Mouse (Mus musculus) limb, embryonic 14.5 days (tissue): ENCODE results near the gene Atp2b2. TPM values are rescaled to one million over a fixed set of nuclear protein-coding genes. Genes with fewer than 3 reads are reported as not detected.

Experiments used
- ATAC-seq: fragments of 200-750 bp; cut with Nextera tagmentation; 2 replicates; pipeline ENCODE4 v1.8.0; 2017; ENCODE audit warnings: low read depth, moderate number of reproducible peaks, moderate TSS enrichment; ENCODE audit not compliant: low FRiP score
- DNase-seq: peaks from one replicate; pipeline ENCODE4 v3.0.0-alpha.2; 2015; ENCODE audit warnings: low spot score
- H3K27ac ChIP-seq: fragments of 300-500 bp; sonication (generic); replicated peaks from 2 replicates; pipeline ENCODE4 v1.5.1; 2014; ENCODE audit warnings: low read depth, mild to moderate bottlenecking, low read length, moderate library complexity, mixed read lengths
- H3K27me3 ChIP-seq: fragments of 300-500 bp; sonication (generic); 2 replicates; pipeline ENCODE4 v1.6.1; 2014; ENCODE audit warnings: low read length, mixed read lengths; ENCODE audit not compliant: control insufficient read depth, insufficient read depth
- H3K36me3 ChIP-seq: fragments of 300-500 bp; sonication (generic); 2 replicates; pipeline ENCODE4 v1.6.1; 2014; ENCODE audit warnings: mild to moderate bottlenecking, low read length, moderate library complexity, mixed read lengths; ENCODE audit not compliant: control insufficient read depth, insufficient read depth
- H3K4me1 ChIP-seq: fragments of 300-500 bp; sonication (generic); 2 replicates; pipeline ENCODE4 v1.6.1; 2014; ENCODE audit warnings: antibody characterized with exemption, low read length, mixed read lengths; ENCODE audit not compliant: control insufficient read depth, insufficient read depth
- H3K4me2 ChIP-seq: fragments of 300-500 bp; sonication (generic); replicated peaks from 2 replicates; pipeline ENCODE4 v1.6.1; 2014; ENCODE audit warnings: low read depth, mild to moderate bottlenecking, low read length, moderate library complexity; ENCODE audit not compliant: severe bottlenecking
- H3K4me3 ChIP-seq: fragments of 300-500 bp; sonication (generic); replicated peaks from 2 replicates; pipeline ENCODE4 v1.5.1; 2014; ENCODE audit warnings: low read length
- H3K9ac ChIP-seq: fragments of 300-500 bp; sonication (generic); 2 replicates; pipeline ENCODE4 v1.6.1; 2014; ENCODE audit warnings: mild to moderate bottlenecking, low read depth, low read length, moderate library complexity; ENCODE audit not compliant: severe bottlenecking
- H3K9me3 ChIP-seq: fragments of 300-500 bp; sonication (generic); 2 replicates; pipeline ENCODE4 v1.6.1; 2016; ENCODE audit warnings: low read length; ENCODE audit not compliant: control insufficient read depth
- POLR2A ChIP-seq: fragments of 200-500 bp; IDR thresholded peaks from 2 replicates; pipeline ENCODE4 v1.8.0; 2012; ENCODE audit warnings: inconsistent platforms, mild to moderate bottlenecking, moderate library complexity, borderline replicate concordance; ENCODE audit not compliant: insufficient read depth, insufficient read length; ENCODE audit errors: extremely low read depth
- WGBS: fragments of 180-500 bp; shearing (Covaris S2); extraction: QIAGEN DNeasy Blood & Tissue Kit; methylation state at CpG from one replicate; pipeline ENCODE4 v1.1.7; 2014; 5-methylcytosine and 5-hydroxymethylcytosine counted together
- polyA plus RNA-seq, 2 experiments: library from polyadenylated mRNA; depleted of rRNA in 1 of 2; stranded (reverse) in 1 of 2; unstranded in 1 of 2; fragments of >200 nt; fragmentation: Nextera tagmentation in 1 of 2; extraction: Ambion mirVana in 1 of 2; gene quantifications; 2 replicates each; pipeline versions ENCODE4 v1.2.1 to v1.2.3; 2012 to 2014

Atp2b2 gene
- polyA plus RNA-seq, 2 experiments, result 0.09 to 0.11 TPM

DNA sequence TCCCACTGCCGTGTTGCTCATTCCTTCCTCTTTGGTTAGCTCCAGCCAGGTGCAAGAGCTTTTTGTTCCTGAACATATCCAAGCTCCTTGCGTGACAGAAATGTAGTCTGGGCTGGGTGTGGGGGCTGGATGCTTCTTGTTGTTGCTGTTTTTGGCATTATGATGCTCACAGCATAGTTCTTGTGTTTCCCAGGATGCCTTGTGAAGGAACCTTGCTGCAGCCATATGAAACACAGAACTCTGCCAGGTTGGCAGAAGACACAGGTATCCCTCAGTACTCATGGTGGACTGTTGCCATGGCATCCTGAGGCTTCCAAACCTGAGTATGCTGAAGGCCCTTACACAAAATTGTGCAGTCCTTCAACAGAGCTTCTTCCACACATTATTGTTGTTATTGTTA lies 44.0 kb downstream of the Atp2b2 start:
- no peak overlapping the region for H3K4me2 ChIP-seq
- no peak overlapping the region for H3K4me3 ChIP-seq
- 90% methylated on average over 2 of the region's 2 CpGs for WGBS
- no peaks in the 10 kb centered on the region for H3K27me3 ChIP-seq
- ATAC-seq (no peak), DNase-seq (no peak)
- H3K36me3 ChIP-seq, result no peaks in the 10 kb centered on the region
- no peak overlapping the region for H3K27ac ChIP-seq
- no peaks in the 10 kb centered on the region for H3K9me3 ChIP-seq
- no peak overlapping the region for H3K9ac ChIP-seq
- H3K4me1 ChIP-seq, result no peaks in the 10 kb centered on the region
- no peak for TF ChIP-seq POLR2A

DNA sequence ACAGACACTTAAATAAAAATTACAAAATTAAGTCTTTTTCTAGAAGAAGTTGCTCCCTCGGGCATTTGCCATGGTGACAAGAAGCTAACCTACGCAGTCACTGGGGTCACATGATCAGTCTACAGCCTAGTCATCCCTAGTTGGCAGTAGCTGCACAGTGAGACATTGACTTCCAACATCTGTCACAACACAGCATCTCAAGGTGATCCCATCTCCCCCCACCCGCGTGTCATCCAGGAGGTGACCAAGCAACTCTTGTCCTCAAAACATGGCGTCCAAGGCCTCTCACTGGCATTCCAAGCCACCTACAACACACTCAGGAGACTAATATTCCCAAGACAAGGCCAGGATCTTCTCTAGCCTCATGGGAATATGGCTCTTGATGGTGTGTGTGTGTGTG lies 48.2 kb downstream of the Atp2b2 start:
- Histone ChIP-seq H3K9ac (no peak overlapping the region), H3K27me3 (no peaks in the 10 kb centered on the region), H3K27ac (no peak overlapping the region), H3K36me3 (no peaks in the 10 kb centered on the region), H3K9me3 (no peaks in the 10 kb centered on the region), H3K4me1 (no peaks in the 10 kb centered on the region), H3K4me2 (no peak overlapping the region), H3K4me3 (no peak overlapping the region)
- no peak for TF ChIP-seq POLR2A
- DNase-seq (no peak), ATAC-seq (no peak)
- 88% methylated on average over 5 of the region's 5 CpGs for WGBS

DNA sequence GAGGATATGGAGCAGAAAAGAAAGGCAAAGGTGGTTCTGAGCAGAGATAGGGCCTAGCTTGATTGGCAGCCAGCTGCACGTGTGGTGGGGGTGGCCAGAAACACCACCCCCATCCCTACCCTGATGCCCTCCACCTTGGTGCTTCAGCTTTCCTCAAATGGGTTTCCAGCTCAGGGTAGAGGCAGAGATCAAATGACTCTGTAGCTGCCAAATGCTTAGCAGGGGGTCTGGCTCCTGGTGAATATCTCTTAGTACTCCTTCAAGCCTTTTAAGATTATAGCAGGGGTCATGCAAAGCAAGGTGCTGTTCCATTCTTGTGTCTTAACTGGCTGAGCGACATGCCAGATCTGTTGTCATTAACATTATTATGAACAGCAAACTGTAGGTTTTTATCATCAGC lies 50.3 kb downstream of the Atp2b2 start:
- 61% methylated on average over 2 of the region's 2 CpGs for whole genome bisulfite sequencing
- ATAC-seq, result no peak
- Histone ChIP-seq H3K9ac (no peak overlapping the region), H3K36me3 (no peaks in the 10 kb centered on the region), H3K27ac (no peak overlapping the region), H3K27me3 (no peaks in the 10 kb centered on the region), H3K9me3 (no peaks in the 10 kb centered on the region), H3K4me1 (no peaks in the 10 kb centered on the region), H3K4me3 (no peak overlapping the region), H3K4me2 (no peak overlapping the region)
- no peak for TF ChIP-seq POLR2A
- DNase-seq, result no peak

DNA sequence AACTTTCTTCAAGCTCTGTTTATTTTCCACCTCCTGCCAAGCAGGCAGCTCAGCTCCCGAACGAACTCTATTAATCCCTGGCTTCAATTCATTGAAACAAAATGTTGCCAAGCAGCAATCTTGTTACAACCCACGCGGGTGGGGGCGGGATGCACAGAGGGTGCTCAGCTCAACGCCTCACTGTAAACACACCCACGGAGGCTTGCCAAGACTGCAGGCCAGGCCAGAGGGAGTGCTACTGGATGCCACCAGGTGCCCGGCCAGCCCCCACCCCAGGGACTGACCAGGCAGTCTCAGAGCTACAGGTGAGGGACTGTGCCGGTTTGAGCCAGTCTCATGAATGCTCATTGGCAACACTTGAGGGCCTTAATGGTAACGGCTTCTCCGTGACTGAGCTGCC lies 50.9 kb downstream of the Atp2b2 start:
- H3K27me3 ChIP-seq, result no peaks in the 10 kb centered on the region
- no peak overlapping the region for H3K4me2 ChIP-seq
- H3K4me3 ChIP-seq, result no peak overlapping the region
- H3K9ac ChIP-seq, result no peak overlapping the region
- DNase-seq (no peak), ATAC-seq (no peak)
- H3K36me3 ChIP-seq, result no peaks in the 10 kb centered on the region
- no peaks in the 10 kb centered on the region for H3K4me1 ChIP-seq
- H3K27ac ChIP-seq, result no peak overlapping the region
- no peaks in the 10 kb centered on the region for H3K9me3 ChIP-seq
- no peak for TF ChIP-seq POLR2A
- WGBS, result 61% methylated on average over 11 of the region's 11 CpGs

DNA sequence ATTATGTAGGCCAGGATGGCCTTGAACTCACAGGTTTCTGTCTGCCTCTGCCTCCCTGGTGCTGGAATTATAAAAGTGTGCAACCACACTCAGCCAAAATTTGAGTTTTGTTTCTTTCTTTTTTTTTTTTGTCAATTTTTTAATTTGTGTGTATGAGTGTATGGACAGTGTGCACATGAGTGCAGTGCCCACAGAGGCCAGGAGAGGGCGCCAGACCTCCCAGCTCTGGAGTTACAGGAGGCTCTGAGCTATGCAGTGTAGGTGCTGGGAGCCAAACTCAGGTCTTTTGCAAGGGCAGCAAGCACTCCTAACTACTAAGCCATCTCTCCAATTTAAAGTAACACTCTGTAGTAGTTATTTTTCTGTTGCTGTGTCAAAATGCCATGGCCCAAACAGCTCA lies 52.4 kb downstream of the Atp2b2 start:
- ATAC-seq, result no peak
- 36% methylated on average over 1 of the region's 1 CpGs for WGBS
- no peaks in the 10 kb centered on the region for H3K4me1 ChIP-seq

DNA sequence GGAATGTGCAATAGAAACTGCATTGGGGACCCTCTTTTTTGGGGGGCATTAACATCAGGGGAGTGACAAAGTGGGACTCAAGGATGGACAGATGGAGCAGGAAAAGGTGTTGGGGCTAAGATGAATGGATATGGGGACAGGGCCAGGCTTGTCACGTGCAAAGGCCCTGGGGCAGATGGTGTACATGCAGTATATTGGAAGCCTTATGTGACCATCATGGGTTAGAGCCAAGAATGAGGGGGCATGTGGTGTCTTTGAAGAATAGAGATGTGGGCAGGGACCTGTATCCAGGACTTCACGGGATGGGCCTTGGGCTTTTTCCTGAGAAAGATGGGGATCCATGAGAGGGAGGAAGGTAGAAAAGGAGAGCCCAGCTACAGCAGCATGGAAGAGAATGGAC lies 53.9 kb downstream of the Atp2b2 start:
- Histone ChIP-seq H3K4me1 (no peaks in the 10 kb centered on the region), H3K4me2 (no peak overlapping the region), H3K4me3 (no peak overlapping the region), H3K36me3 (no peaks in the 10 kb centered on the region), H3K9me3 (no peaks in the 10 kb centered on the region), H3K9ac (no peak overlapping the region), H3K27ac (no peak overlapping the region), H3K27me3 (no peaks in the 10 kb centered on the region)
- no peak for ATAC-seq
- DNase-seq, result no peak
- TF ChIP-seq POLR2A, result no peak
- WGBS, result 86% methylated on average over 2 of the region's 2 CpGs

More for the DNA sequence above, 52.4 kb downstream of the Atp2b2 start:
- no peak for TF ChIP-seq POLR2A
- Histone ChIP-seq H3K27ac (no peak overlapping the region), H3K9me3 (no peaks in the 10 kb centered on the region), H3K27me3 (no peaks in the 10 kb centered on the region), H3K4me2 (no peak overlapping the region), H3K4me3 (no peak overlapping the region), H3K36me3 (no peaks in the 10 kb centered on the region), H3K9ac (no peak overlapping the region)
- DNase-seq, result no peak
